Mouse (Mus musculus) heart, adult 2 months (tissue): ENCODE measurements around the gene Pdp2. TPM values are rescaled to one million over a fixed set of nuclear protein-coding genes. Genes with fewer than 3 reads are reported as not detected.
"Not testable (repeated sequence)": the region's sequence is repeated elsewhere in the genome, so short reads cannot be mapped to it uniquely, and the experiment has no call there.

ENCODE experiments used
- DNase-seq, 2 experiments: peaks; one replicate each; pipeline ENCODE4 v3.0.0; 2021
- H3K27ac ChIP-seq: fragments of 200-600 bp; 2 replicates; pipeline ENCODE4 v1.8.1; 2022
- H3K27me3 ChIP-seq: fragments of 200-500 bp; 2 replicates; pipeline ENCODE4 v1.6.1; 2012; ENCODE audit warnings: mild to moderate bottlenecking, low read length, inconsistent platforms, mixed read lengths; ENCODE audit not compliant: control insufficient read depth, insufficient read depth
- H3K36me3 ChIP-seq: fragments of 200-500 bp; 2 replicates; pipeline ENCODE4 v1.6.1; 2012; ENCODE audit warnings: low read length, inconsistent platforms; ENCODE audit not compliant: control insufficient read depth, insufficient read depth
- H3K4me1 ChIP-seq: fragments of 200-500 bp; 2 replicates; pipeline ENCODE4 v1.6.1; 2011; ENCODE audit warnings: low read length; ENCODE audit not compliant: control insufficient read depth, insufficient read depth
- H3K4me3 ChIP-seq: fragments of 200-600 bp; 2 replicates; pipeline ENCODE4 v1.8.1; 2022
- H3K79me2 ChIP-seq: fragments of 200-500 bp; replicated peaks from 2 replicates; pipeline ENCODE4 v1.6.1; 2012; ENCODE audit warnings: mild to moderate bottlenecking, inconsistent platforms, low read length, moderate library complexity, mixed read lengths; ENCODE audit not compliant: control insufficient read depth, insufficient read depth
- H3K9ac ChIP-seq: fragments of 200-500 bp; 2 replicates; pipeline ENCODE4 v1.6.1; 2012; ENCODE audit warnings: low read depth, mild to moderate bottlenecking, control low read depth, inconsistent platforms, low read length, mixed read lengths
- CTCF ChIP-seq: fragments of 200-600 bp; IDR thresholded peaks from 2 replicates; pipeline ENCODE4 v1.8.1; 2022; ENCODE audit warnings: antibody characterized with exemption, mild to moderate bottlenecking, moderate library complexity
- WGBS: fragments of 180-500 bp; shearing (Covaris S2); methylation state at CpG from one replicate; pipeline ENCODE4 v1.1.7; 2018; 5-methylcytosine and 5-hydroxymethylcytosine counted together
- intact Hi-C: fragments of 180-260 bp; cut with DNase I; formaldehyde crosslinking; loops from one replicate; pipeline ENCODE4 v1.15.1; 2025
- polyA plus RNA-seq: library from polyadenylated mRNA; depleted of rRNA; stranded (reverse); fragments of >200 nt; gene quantifications from 2 replicates; pipeline ENCODE4 v1.2.3, GENCODE M21; 2012; rRNA removed
- total RNA-seq, 2 experiments: library from RNA; stranded (reverse); gene quantifications; 2 replicates each; pipeline ENCODE4 v1.2.3; 2021

Gene Pdp2
- total and polyA plus RNA-seq, 3 experiments, result 10.0 to 35.8 (median 18.4) TPM

- 48% methylated on average over 3 of the region's 3 CpGs for WGBS
- H3K79me2 ChIP-seq, H3K36me3 ChIP-seq, H3K27me3 ChIP-seq, H3K9ac ChIP-seq, H3K4me1 ChIP-seq, DNase-seq, H3K4me3 ChIP-seq, H3K27ac ChIP-seq: not testable (repeated sequence)
- intact Hi-C loops, result loop anchor here (5.0 kb wide), 1 partner anchor 112 kb away; the partner anchor contains the start of genes Car7 and Nae1
- peak; percentile 59 for TF ChIP-seq CTCF
These were observed 52.9 kb downstream of the Pdp2 start for GRCm38 (mm10) chr8:104644187-104644586.

Other genes with a start within 250 kb of the Pdp2 start
- 10 to 100 TPM; 10.0 to 11.4 TPM for gene Cmtm4, start 195.6 kb upstream of the Pdp2 start, total RNA-seq
- 7.3 and 13.4 TPM in 2 replicates for gene Cmtm4, start 195.6 kb upstream of the Pdp2 start, polyA plus RNA-seq
- gene Dync1li2, start 148.4 kb upstream of the Pdp2 start, total RNA-seq, result 100 to 1,000 TPM in 1 of 2 experiments, 10 to 100 TPM in 1; 86.8 to 107 TPM
- gene Dync1li2, start 148.4 kb upstream of the Pdp2 start, polyA plus RNA-seq, result 20.2 and 38.5 TPM in 2 replicates
- not detected for gene Terb1, start 81.5 kb upstream of the Pdp2 start, total RNA-seq
- gene Terb1, start 81.5 kb upstream of the Pdp2 start, polyA plus RNA-seq, result not detected in 2 replicates
- 10 to 100 TPM; 27.0 to 31.4 TPM for gene Nae1, start 56.8 kb upstream of the Pdp2 start, total RNA-seq
- gene Nae1, start 56.8 kb upstream of the Pdp2 start, polyA plus RNA-seq, result 11.0 and 28.0 TPM in 2 replicates
- 1 to 10 TPM; 2.0 to 2.9 TPM for gene Car7, start 56.8 kb upstream of the Pdp2 start, total RNA-seq
- 9.3 and 11.2 TPM in 2 replicates for gene Car7, start 56.8 kb upstream of the Pdp2 start, polyA plus RNA-seq
- gene Cdh16, start 32.9 kb downstream of the Pdp2 start, total RNA-seq, result 1 to 10 TPM; 3.3 to 4.3 TPM
- gene Cdh16, start 32.9 kb downstream of the Pdp2 start, polyA plus RNA-seq, result 7.1 and 11.0 TPM in 2 replicates
- 100 to 1,000 TPM; 123 to 414 TPM for gene Rrad, start 39.9 kb downstream of the Pdp2 start, total RNA-seq
- gene Rrad, start 39.9 kb downstream of the Pdp2 start, polyA plus RNA-seq, result 205 and 316 TPM in 2 replicates
- gene Ciao2b, start 50.5 kb downstream of the Pdp2 start, total RNA-seq, result 10 to 100 TPM; 63.9 to 66.9 TPM
- 51.6 and 58.1 TPM in 2 replicates for gene Ciao2b, start 50.5 kb downstream of the Pdp2 start, polyA plus RNA-seq
- not detected for gene Ces2a, start 142.6 kb downstream of the Pdp2 start, total RNA-seq
- gene Ces2a, start 142.6 kb downstream of the Pdp2 start, polyA plus RNA-seq, result 0.18 TPM in 1 of 2 replicates, not detected in the other
- under 1 TPM; 0.16 to 0.32 TPM for gene Ces2b, start 240.1 kb downstream of the Pdp2 start, total RNA-seq
- 0.06 and 0.15 TPM in 2 replicates for gene Ces2b, start 240.1 kb downstream of the Pdp2 start, polyA plus RNA-seq